ENCODE assay signal across 13 mouse cellular contexts in the genomic region with DNA sequence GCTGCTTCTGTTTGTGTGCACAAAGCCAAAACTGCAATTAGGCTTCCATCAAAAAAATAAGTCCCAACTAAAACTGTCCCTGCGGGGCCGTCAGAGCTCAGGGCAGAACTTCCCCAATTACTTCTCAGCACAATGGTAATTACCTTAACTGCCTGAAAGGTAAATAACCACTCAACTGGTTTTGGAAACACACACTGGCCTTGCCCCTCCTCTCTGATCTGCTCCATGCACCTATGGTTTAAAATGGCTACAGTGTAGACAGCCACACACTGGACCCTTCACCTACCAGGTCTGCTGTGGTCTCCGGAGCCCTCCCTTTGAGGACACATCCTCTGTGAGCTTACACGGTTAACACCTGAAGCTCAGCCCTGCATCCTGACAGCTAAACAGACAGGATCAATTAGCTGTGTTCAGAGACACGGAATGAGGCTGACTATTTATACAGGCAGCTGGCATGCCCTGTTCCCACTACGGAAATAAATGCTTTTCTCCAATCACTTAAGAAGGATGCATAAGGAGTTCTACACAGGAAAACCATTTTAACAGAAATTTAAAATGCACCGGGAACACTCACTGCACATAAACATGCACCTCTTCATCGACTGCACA. TPM values are rescaled to one million over a fixed set of nuclear protein-coding genes. Genes with fewer than 3 reads are reported as not detected.
DNase-seq lines count a peak whose midpoint lies in the region; ATAC-seq and TF ChIP-seq lines count a peak whose summit lies in the region.
"Had no signal": no experiment of that assay in that cellular context is flagged by ENCODE, and none has a peak within 500 bp of the region (broad histone marks: within the 10 kb centered on the region; RNA-seq: fewer than 3 reads in every experiment).

No protein-coding gene starts in this region.

- 86% methylated on average over 8 of the region's 8 CpGs for WGBS in midbrain, embryonic 12.5 days
- 80% methylated on average over 8 of the region's 8 CpGs for WGBS in midbrain, postnatal 0 days
- WGBS in hindbrain, embryonic 14.5 days, result 62% methylated on average over 8 of the region's 8 CpGs
- 57% methylated on average over 8 of the region's 8 CpGs for WGBS in hindbrain, postnatal 0 days
- WGBS in neural tube, embryonic 14.5 days, result 45% methylated on average over 8 of the region's 8 CpGs

- H3K4me3 ChIP-seq in midbrain, embryonic 12.5 days, result no peak overlapping the region
- H3K4me3 ChIP-seq in midbrain, postnatal 0 days (ENCODE audit: low read depth, low read length), result no peak overlapping the region
- no peak overlapping the region for H3K4me3 ChIP-seq in hindbrain, embryonic 14.5 days (replicated peaks; ENCODE audit: low read length)
- no peak overlapping the region for H3K4me3 ChIP-seq in hindbrain, postnatal 0 days (ENCODE audit: low read length)
- no peak overlapping the region for H3K4me3 ChIP-seq in neural tube, embryonic 14.5 days (ENCODE audit: low read depth, low read length)
- H3K4me3 ChIP-seq: limb, embryonic 15.5 days had no signal

- no peak for ATAC-seq in midbrain, embryonic 12.5 days (ENCODE audit: low FRiP score, low read depth)
- ATAC-seq in midbrain, postnatal 0 days (ENCODE audit: low FRiP score), result no peak
- ATAC-seq in hindbrain, embryonic 14.5 days (ENCODE audit: low FRiP score), result peak; percentile 49
- 0 out of 2 replicates have a peak, but pooled peaks have one; percentile 36 for ATAC-seq in hindbrain, postnatal 0 days
- ATAC-seq in neural tube, embryonic 14.5 days (ENCODE audit: low read depth), result peak; percentile 71

- H3K27ac ChIP-seq in midbrain, embryonic 12.5 days (replicated peaks), result 0 out of 2 replicates have a peak overlapping the region, but pooled peaks have one; percentile 30
- H3K27ac ChIP-seq in midbrain, postnatal 0 days (ENCODE audit: low read depth, low read length), result no peak overlapping the region
- peak overlapping the region; percentile 60 for H3K27ac ChIP-seq in hindbrain, embryonic 14.5 days
- 0 out of 2 replicates have a peak overlapping the region, but pooled peaks have one; percentile 3 for H3K27ac ChIP-seq in hindbrain, postnatal 0 days
- peak overlapping the region; percentile 60; the same call in 1 of the 2 replicates for H3K27ac ChIP-seq in neural tube, embryonic 14.5 days (ENCODE audit: low read depth, low read length)
- H3K27ac ChIP-seq: limb, embryonic 15.5 days had no signal

- no peaks in the 10 kb centered on the region for H3K9me3 ChIP-seq in midbrain, embryonic 12.5 days
- no peaks in the 10 kb centered on the region for H3K9me3 ChIP-seq in midbrain, postnatal 0 days (ENCODE audit: low read length)
- no peaks in the 10 kb centered on the region for H3K9me3 ChIP-seq in hindbrain, embryonic 14.5 days (ENCODE audit: control insufficient read depth, low read length)
- H3K9me3 ChIP-seq in hindbrain, postnatal 0 days (ENCODE audit: low read length), result no peaks in the 10 kb centered on the region
- H3K9me3 ChIP-seq in neural tube, embryonic 14.5 days (ENCODE audit: control insufficient read depth, low read length), result no peaks in the 10 kb centered on the region
- H3K9me3 ChIP-seq: limb, embryonic 15.5 days had no signal

- H3K36me3 ChIP-seq in midbrain, embryonic 12.5 days, result peaks cover 15% of the 10 kb centered on the region; the same call in 1 of the 2 replicates
- peaks cover 8% of the 10 kb centered on the region for H3K36me3 ChIP-seq in midbrain, postnatal 0 days (ENCODE audit: insufficient read depth, low read length)
- H3K36me3 ChIP-seq in hindbrain, embryonic 14.5 days (replicated peaks; ENCODE audit: control insufficient read depth, insufficient read depth), result 0 out of 2 replicates have a peak, but pooled peaks cover under 1% of the 10 kb centered on the region
- H3K36me3 ChIP-seq in hindbrain, postnatal 0 days (ENCODE audit: insufficient read depth, low read length), result no peaks in the 10 kb centered on the region; the same call in 1 of the 2 replicates
- no peaks in the 10 kb centered on the region for H3K36me3 ChIP-seq in neural tube, embryonic 14.5 days (ENCODE audit: control insufficient read depth, insufficient read depth, low read length)

- H3K4me2 ChIP-seq in midbrain, embryonic 12.5 days (replicated peaks), result no peak overlapping the region
- no peak overlapping the region for H3K4me2 ChIP-seq in midbrain, postnatal 0 days (ENCODE audit: low read depth, low read length, poor library complexity, severe bottlenecking)
- H3K4me2 ChIP-seq in hindbrain, embryonic 14.5 days (replicated peaks), result 0 out of 2 replicates have a peak overlapping the region, but pooled peaks have one; percentile 8
- no peak overlapping the region for H3K4me2 ChIP-seq in hindbrain, postnatal 0 days (ENCODE audit: low read depth, low read length)
- H3K4me2 ChIP-seq in neural tube, embryonic 14.5 days (ENCODE audit: low read depth, low read length), result no peak overlapping the region
- H3K4me2 ChIP-seq: limb, embryonic 15.5 days had no signal

- H3K9ac ChIP-seq in midbrain, embryonic 12.5 days (replicated peaks), result no peak overlapping the region
- no peak overlapping the region for H3K9ac ChIP-seq in midbrain, postnatal 0 days (replicated peaks; ENCODE audit: low read length, poor library complexity, severe bottlenecking)
- no peak overlapping the region for H3K9ac ChIP-seq in hindbrain, embryonic 14.5 days
- no peak overlapping the region for H3K9ac ChIP-seq in hindbrain, postnatal 0 days (replicated peaks; ENCODE audit: low read length)
- H3K9ac ChIP-seq in neural tube, embryonic 14.5 days (replicated peaks; ENCODE audit: low read depth, low read length), result 0 out of 2 replicates have a peak overlapping the region, but pooled peaks have one; percentile 8
- H3K9ac ChIP-seq: limb, embryonic 15.5 days had no signal

- no peak for DNase-seq in midbrain, postnatal 0 days (ENCODE audit: low spot score)
- DNase-seq in hindbrain, embryonic 14.5 days (ENCODE audit: low spot score), result no peak
- no peak for DNase-seq in hindbrain, postnatal 0 days (ENCODE audit: low spot score)
- DNase-seq in layer of hippocampus, adult 18-20 months (ENCODE audit: low spot score in 2 of 2), result no peak
- no peak for DNase-seq in right cerebral cortex, adult 2 months (ENCODE audit: low spot score in 2 of 2)
- DNase-seq: cerebellum, adult 2 months; kidney, adult 2 months; kidney, postnatal 14 days; right cerebral cortex, postnatal 4 days; thymus, postnatal 36 days had no signal

- no peak for TF ChIP-seq CTCF in midbrain, postnatal 0 days (IDR thresholded peaks at IDR 0.05)
- no peak for TF ChIP-seq CTCF in hindbrain, postnatal 0 days (IDR thresholded peaks at IDR 0.05; ENCODE audit: low read depth)

- H3K4me1 ChIP-seq in midbrain, embryonic 12.5 days, result peaks cover 12% of the 10 kb centered on the region
- H3K4me1 ChIP-seq in midbrain, postnatal 0 days (ENCODE audit: insufficient read depth, low read length), result 0 out of 2 replicates have a peak, but pooled peaks cover 3% of the 10 kb centered on the region
- peaks cover 22% of the 10 kb centered on the region for H3K4me1 ChIP-seq in hindbrain, embryonic 14.5 days (replicated peaks; ENCODE audit: control insufficient read depth, insufficient read depth, low read length)
- no peaks in the 10 kb centered on the region for H3K4me1 ChIP-seq in hindbrain, postnatal 0 days (ENCODE audit: insufficient read depth, low read length)
- H3K4me1 ChIP-seq in neural tube, embryonic 14.5 days (ENCODE audit: control insufficient read depth, insufficient read depth, low read length), result peaks cover 22% of the 10 kb centered on the region

- no peaks in the 10 kb centered on the region for H3K27me3 ChIP-seq in midbrain, embryonic 12.5 days
- no peaks in the 10 kb centered on the region for H3K27me3 ChIP-seq in midbrain, postnatal 0 days (ENCODE audit: insufficient read depth, low read length)
- no peaks in the 10 kb centered on the region for H3K27me3 ChIP-seq in hindbrain, embryonic 14.5 days (ENCODE audit: control insufficient read depth, insufficient read depth, low read length)
- no peaks in the 10 kb centered on the region for H3K27me3 ChIP-seq in hindbrain, postnatal 0 days (ENCODE audit: insufficient read depth, low read length)
- no peaks in the 10 kb centered on the region for H3K27me3 ChIP-seq in neural tube, embryonic 14.5 days (ENCODE audit: control insufficient read depth, insufficient read depth, low read length)
- H3K27me3 ChIP-seq: limb, embryonic 15.5 days had no signal

RNA-seq across cellular contexts. Expression of gene Fbxw8, which starts 55.3 kb away (rescaled TPM):
- 41.4 and 47.5 TPM in 2 replicates for polyA plus RNA-seq in midbrain, embryonic 12.5 days (2016; fragmentation: Nextera tagmentation; extraction: Ambion mirVana)
- total RNA-seq in midbrain, postnatal 0 days (2014; rRNA removed), result 43.0 and 48.4 TPM in 2 replicates
- 13.6 and 14.4 TPM in 2 replicates for polyA plus RNA-seq in midbrain, postnatal 0 days (2015; fragmentation: Nextera tagmentation; extraction: Ambion mirVana)
- polyA plus RNA-seq in hindbrain, embryonic 14.5 days (2014; fragmentation: Nextera tagmentation; extraction: Ambion mirVana), result 21.0 TPM in 2 replicates
- total RNA-seq in hindbrain, postnatal 0 days (2014; rRNA removed), result 57.5 and 58.0 TPM in 2 replicates
- 18.0 and 18.2 TPM in 2 replicates for polyA plus RNA-seq in hindbrain, postnatal 0 days (2015; fragmentation: Nextera tagmentation; extraction: Ambion mirVana)
- polyA plus RNA-seq in neural tube, embryonic 14.5 days (2014; fragmentation: Nextera tagmentation; extraction: Ambion mirVana), result 16.5 and 20.4 TPM in 2 replicates
- total RNA-seq in layer of hippocampus, adult 18-20 months (2021), result 10 to 100 TPM; 34.4 to 34.7 TPM

Comparison
In these comparisons a context has a peak if more than half of its experiments do, and no peak if none do; other contexts are left out.
1. ATAC-seq: peak in hindbrain, embryonic 14.5 days (single experiment), hindbrain, postnatal 0 days (single experiment) and neural tube, embryonic 14.5 days (single experiment); none in midbrain, embryonic 12.5 days (single experiment) and midbrain, postnatal 0 days (single experiment).